ENCODE assay signal across 13 mouse cellular contexts in the genomic region with DNA sequence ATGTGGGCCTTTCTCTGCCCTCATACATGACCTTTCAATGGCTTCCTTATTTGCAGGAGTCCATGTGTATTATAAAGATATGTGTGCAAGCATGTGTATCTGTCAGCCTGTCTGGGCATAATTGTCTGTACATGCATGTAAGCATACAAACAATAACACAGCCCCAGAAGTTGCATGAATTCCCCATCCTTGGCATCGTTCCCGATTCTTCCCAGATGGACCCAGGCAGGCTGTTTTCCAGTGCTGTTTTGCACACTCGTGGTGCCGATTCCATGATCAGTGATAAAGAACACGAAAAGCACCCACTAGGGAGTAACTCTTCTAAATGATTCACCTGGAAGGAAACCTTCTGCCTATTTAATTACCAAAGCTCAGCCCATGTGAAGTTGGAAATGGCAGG.
"Had no signal": no experiment of that assay in that cellular context is flagged by ENCODE, and none has a peak within 500 bp of the region (broad histone marks: within the 10 kb centered on the region; RNA-seq: fewer than 3 reads in every experiment).

No protein-coding gene starts in this region.

- H3K9me3 ChIP-seq: neural tube, embryonic 13.5 days had no signal

- DNase-seq: kidney, adult 11 months; kidney, adult 9 months; left cerebral cortex, postnatal 4 days; lung, adult 18-20 months; lung, postnatal 4 days; retina, postnatal 1 day; right cerebral cortex, postnatal 14 days; thymus, postnatal 36 days had no signal

- H3K4me2 ChIP-seq: limb, embryonic 13.5 days; midbrain, embryonic 12.5 days; neural tube, embryonic 13.5 days had no signal

- H3K27me3 ChIP-seq: limb, embryonic 13.5 days; midbrain, embryonic 12.5 days; neural tube, embryonic 13.5 days had no signal

- H3K4me3 ChIP-seq: limb, embryonic 13.5 days; midbrain, embryonic 12.5 days; neural tube, embryonic 13.5 days had no signal

- H3K9ac ChIP-seq: limb, embryonic 13.5 days; liver, embryonic 14.5 days; midbrain, embryonic 12.5 days; neural tube, embryonic 13.5 days had no signal

- H3K27ac ChIP-seq: kidney, postnatal 0 days; limb, embryonic 13.5 days; liver, embryonic 14.5 days; midbrain, embryonic 12.5 days; neural tube, embryonic 13.5 days had no signal

- H3K36me3 ChIP-seq: midbrain, embryonic 12.5 days; neural tube, embryonic 13.5 days had no signal
